Mouse (Mus musculus) myocyte (in vitro differentiated cells): ENCODE measurements around the gene Ltn1. TPM values are rescaled to one million over a fixed set of nuclear protein-coding genes. Genes with fewer than 3 reads are reported as not detected.

Source experiments
- H3K27me3 ChIP-seq: one replicate; pipeline ENCODE4 v1.6.1; 2011; ENCODE audit not compliant: control insufficient read depth, insufficient read depth, insufficient read length
- H3K36me3 ChIP-seq: one replicate; pipeline ENCODE4 v1.6.1; 2011; ENCODE audit not compliant: control insufficient read depth, insufficient read depth
- H3K4me2 ChIP-seq: one replicate; pipeline ENCODE4 v1.6.1; 2011; ENCODE audit warnings: low read depth, control low read depth
- H3K4me3 ChIP-seq: one replicate; pipeline ENCODE4 v1.5.1; 2011; ENCODE audit warnings: mild to moderate bottlenecking, control low read depth, moderate library complexity
- H3K79me2 ChIP-seq: one replicate; pipeline ENCODE4 v1.6.1; 2011; ENCODE audit not compliant: control insufficient read depth, insufficient read depth
- H3ac ChIP-seq: one replicate; pipeline ENCODE4 v1.6.1; 2011; ENCODE audit not compliant: control insufficient read depth, insufficient read length
- CEBPB ChIP-seq: IDR thresholded peaks from 2 replicates; pipeline ENCODE4 v1.6.1; 2011; ENCODE audit warnings: mild to moderate bottlenecking, moderate library complexity; ENCODE audit not compliant: poor library complexity, insufficient read depth, severe bottlenecking
- E2F4 ChIP-seq: IDR thresholded peaks from one replicate; pipeline ENCODE4 v1.6.1; 2011; ENCODE audit warnings: mild to moderate bottlenecking, control low read depth, moderate library complexity; ENCODE audit not compliant: insufficient read depth
- MAX ChIP-seq: IDR thresholded peaks from one replicate; pipeline ENCODE4 v1.6.1; 2011; ENCODE audit warnings: low read depth, mild to moderate bottlenecking, control low read depth
- MYOD1 ChIP-seq, 3 experiments: IDR thresholded peaks; one replicate each; pipeline ENCODE4 v1.6.1; 2011; ENCODE audit warnings: control low read depth in 2 of 3, low read depth in 2 of 3, mild to moderate bottlenecking in 2 of 3, moderate library complexity in 1 of 3; ENCODE audit not compliant: insufficient read length in 2 of 3, control insufficient read depth in 1 of 3
- MYOG ChIP-seq, 3 experiments: IDR thresholded peaks; one replicate each; pipeline ENCODE4 v1.6.1; 2011; ENCODE audit warnings: control low read depth in 2 of 3, low read depth in 2 of 3, mild to moderate bottlenecking in 2 of 3; ENCODE audit not compliant: insufficient read length in 2 of 3, control insufficient read depth in 1 of 3, insufficient read depth in 1 of 3
- POLR2A ChIP-seq: IDR thresholded peaks from one replicate; pipeline ENCODE4 v1.6.1; 2011; ENCODE audit warnings: low read depth, mild to moderate bottlenecking, control low read depth, moderate library complexity; ENCODE audit not compliant: insufficient read length
- POLR2AphosphoS2 ChIP-seq: IDR thresholded peaks from one replicate; pipeline ENCODE4 v1.6.1; 2011; ENCODE audit warnings: low read depth, control low read depth; ENCODE audit not compliant: insufficient read length
- REST ChIP-seq: IDR thresholded peaks from one replicate; pipeline ENCODE4 v1.6.1; 2011; ENCODE audit warnings: mild to moderate bottlenecking, control low read depth, moderate library complexity; ENCODE audit not compliant: insufficient read depth, insufficient read length
- SRF ChIP-seq: IDR thresholded peaks from one replicate; pipeline ENCODE4 v1.6.1; 2011; ENCODE audit warnings: low read depth; ENCODE audit not compliant: control insufficient read depth, insufficient read length
- TCF12 ChIP-seq: IDR thresholded peaks from one replicate; pipeline ENCODE4 v1.6.1; 2011; ENCODE audit warnings: mild to moderate bottlenecking, control low read depth; ENCODE audit not compliant: poor library complexity, insufficient read depth, severe bottlenecking
- TCF3 ChIP-seq: IDR thresholded peaks from one replicate; pipeline ENCODE4 v1.6.1; 2011; ENCODE audit warnings: low read depth, control low read depth; ENCODE audit not compliant: insufficient read length
- USF1 ChIP-seq: IDR thresholded peaks from one replicate; pipeline ENCODE4 v1.6.1; 2011; ENCODE audit warnings: low read depth, mild to moderate bottlenecking, control low read depth, moderate library complexity
- polyA plus RNA-seq: library from polyadenylated mRNA; unstranded; fragments of >200 nt; fragmentation: generic; extraction: Trizol; gene quantifications from one replicate; pipeline ENCODE4 v1.2.1, GENCODE M21; 2012; ENCODE audit warnings: missing spikeins

The Ltn1 gene
- polyA plus RNA-seq, 1 experiment, result 5.8 TPM

DNA sequence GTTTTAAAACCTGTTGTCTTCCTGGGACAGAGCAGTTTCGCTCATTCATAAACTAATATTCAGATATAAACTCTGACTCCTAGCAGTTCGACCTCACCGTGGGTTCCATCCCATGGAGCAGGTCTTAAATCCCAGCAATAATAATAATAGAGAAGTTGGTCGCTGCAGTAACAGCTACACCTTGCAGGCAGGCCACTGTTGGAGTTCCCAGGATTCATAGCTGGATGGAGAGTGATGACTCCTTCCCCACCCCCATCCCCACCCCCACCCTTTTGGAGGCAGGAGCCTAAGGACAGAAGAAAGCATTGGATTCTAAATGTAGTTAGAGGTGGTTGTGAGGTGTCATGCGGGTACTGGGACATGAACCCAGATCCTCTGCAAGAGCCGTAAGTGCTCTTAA, 66.0 kb downstream of the Ltn1 start:
- peaks cover 10% of the 10 kb centered on the region for H3K36me3 ChIP-seq
- no peak overlapping the region for H3ac ChIP-seq
- no peaks in the 10 kb centered on the region for H3K79me2 ChIP-seq
- no peak overlapping the region for H3K4me2 ChIP-seq
- H3K27me3 ChIP-seq, result no peaks in the 10 kb centered on the region
- H3K4me3 ChIP-seq, result no peak overlapping the region
- TF ChIP-seq POLR2A (no peak), MAX (no peak), CEBPB (no peak), TCF3 (no peak), E2F4 (no peak), POLR2AphosphoS2 (no peak), REST (no peak), USF1 (no peak), MYOD1 (IDR thresholded peaks at IDR 0.05; ENCODE audit: control insufficient read depth in 1 of 3, insufficient read length in 2 of 3, low read depth in 2 of 3) (no peak), MYOG (IDR thresholded peaks at IDR 0.05; ENCODE audit: control insufficient read depth in 1 of 3, insufficient read depth in 1 of 3, insufficient read length in 2 of 3, low read depth in 2 of 3) (no peak), SRF (no peak), TCF12 (no peak)

DNA sequence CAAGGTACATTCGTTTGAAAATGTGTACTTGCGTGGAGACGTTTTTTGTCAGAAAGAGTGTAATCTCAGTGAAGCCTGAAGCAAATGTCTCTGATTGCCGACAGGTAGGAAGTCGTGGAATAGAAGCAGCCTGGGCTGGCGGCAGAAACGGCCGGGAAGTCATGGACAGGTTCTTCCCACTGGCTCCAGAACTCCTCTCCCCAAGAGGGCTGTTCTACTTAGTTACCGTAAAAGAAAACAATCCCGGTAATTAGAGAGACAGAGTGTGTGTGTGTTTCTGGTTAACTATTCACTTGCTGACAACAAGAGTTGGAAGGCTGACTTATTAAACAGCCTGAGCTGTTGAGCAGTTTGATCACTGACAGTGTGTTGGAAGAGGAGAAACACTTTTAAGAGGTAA, 66.4 kb downstream of the Ltn1 start:
- no peaks in the 10 kb centered on the region for H3K79me2 ChIP-seq
- H3K4me3 ChIP-seq, result no peak overlapping the region
- no peaks in the 10 kb centered on the region for H3K27me3 ChIP-seq
- TF ChIP-seq REST (no peak), POLR2A (no peak), TCF12 (no peak), USF1 (no peak), E2F4 (no peak), CEBPB (no peak), POLR2AphosphoS2 (no peak), MYOG (IDR thresholded peaks at IDR 0.05; ENCODE audit: control insufficient read depth in 1 of 3, insufficient read depth in 1 of 3, insufficient read length in 2 of 3, low read depth in 2 of 3) (no peak), SRF (no peak), MYOD1 (IDR thresholded peaks at IDR 0.05; ENCODE audit: control insufficient read depth in 1 of 3, insufficient read length in 2 of 3, low read depth in 2 of 3) (no peak), TCF3 (no peak), MAX (no peak)
- H3ac ChIP-seq, result no peak overlapping the region
- H3K4me2 ChIP-seq, result no peak overlapping the region
- H3K36me3 ChIP-seq, result peaks cover 10% of the 10 kb centered on the region

DNA sequence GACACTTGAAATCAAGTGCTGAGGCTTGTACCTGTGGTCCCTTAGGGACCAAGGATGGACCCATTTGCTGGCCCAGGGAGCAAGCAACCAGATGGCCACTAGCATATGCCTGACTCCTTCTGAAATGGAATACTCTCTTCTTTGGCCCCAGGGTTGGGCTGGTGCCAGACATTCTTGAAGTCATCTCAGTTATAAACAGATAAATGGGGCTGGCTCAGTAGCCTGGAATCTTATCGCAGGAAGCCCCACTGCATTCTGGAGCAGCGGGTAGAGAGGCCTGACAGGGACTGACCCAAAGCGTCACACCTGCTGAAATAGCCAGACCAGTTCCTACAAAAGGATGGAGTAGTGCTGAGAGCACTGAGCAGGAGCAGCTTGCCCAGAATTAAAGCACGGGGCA, 68.2 kb downstream of the Ltn1 start:
- no peak overlapping the region for H3K4me2 ChIP-seq
- peaks cover 7% of the 10 kb centered on the region for H3K36me3 ChIP-seq
- no peaks in the 10 kb centered on the region for H3K79me2 ChIP-seq
- TF ChIP-seq MAX (no peak), SRF (no peak), MYOG (IDR thresholded peaks at IDR 0.05; ENCODE audit: control insufficient read depth in 1 of 3, insufficient read depth in 1 of 3, insufficient read length in 2 of 3, low read depth in 2 of 3) (no peak), TCF12 (no peak), CEBPB (no peak), TCF3 (no peak), MYOD1 (IDR thresholded peaks at IDR 0.05; ENCODE audit: control insufficient read depth in 1 of 3, insufficient read length in 2 of 3, low read depth in 2 of 3) (no peak), E2F4 (no peak), POLR2A (no peak), POLR2AphosphoS2 (no peak), USF1 (no peak), REST (no peak)
- H3K27me3 ChIP-seq, result no peaks in the 10 kb centered on the region
- H3K4me3 ChIP-seq, result no peak overlapping the region
- no peak overlapping the region for H3ac ChIP-seq

DNA sequence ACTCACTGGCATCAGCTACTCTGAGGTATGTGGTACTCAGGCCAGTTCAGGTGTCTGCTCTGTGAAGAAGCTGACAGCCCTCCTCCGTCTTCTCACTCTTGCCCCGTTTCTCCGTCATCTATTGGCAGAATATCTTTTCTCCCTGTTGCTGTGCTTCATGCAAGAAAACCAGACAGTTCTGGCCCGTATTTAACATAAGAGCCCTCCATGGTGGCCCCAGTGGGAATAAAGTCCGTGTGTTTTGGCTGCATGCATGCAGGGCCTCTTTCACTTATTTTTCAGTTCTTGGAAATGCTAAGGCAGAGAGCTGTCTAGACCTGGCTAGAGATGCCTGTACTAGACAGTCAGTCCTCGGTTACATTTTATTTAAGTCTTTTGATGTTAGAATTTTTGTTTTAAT, 72.3 kb downstream of the Ltn1 start:
- H3ac ChIP-seq, result no peak overlapping the region
- TF ChIP-seq MAX (no peak), E2F4 (no peak)

DNA sequence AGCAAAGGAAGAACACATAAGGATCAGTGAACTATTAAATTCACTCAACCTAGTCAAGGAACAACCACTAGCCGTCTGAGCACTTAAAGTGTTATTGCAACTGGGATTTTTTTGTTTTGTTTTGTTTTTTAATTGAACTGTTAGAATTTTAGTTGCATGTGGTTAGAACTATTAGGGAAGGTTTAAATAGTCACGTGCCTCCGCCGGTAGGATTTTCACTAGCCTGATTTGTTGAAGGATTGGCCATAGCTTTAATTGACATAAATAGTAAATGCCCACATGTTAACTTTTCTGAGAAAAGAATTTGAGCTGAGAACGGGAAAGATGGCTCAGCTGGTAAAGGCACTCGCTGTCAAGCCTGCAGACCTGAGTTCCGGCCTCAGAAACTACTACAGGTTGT, 77.7 kb downstream of the Ltn1 start:
- H3K27me3 ChIP-seq, result no peaks in the 10 kb centered on the region
- H3ac ChIP-seq, result peak overlapping the region; percentile 34
- peak overlapping the region; percentile 77 for H3K4me2 ChIP-seq
- peak overlapping the region; percentile 23 for H3K4me3 ChIP-seq
- TF ChIP-seq SRF, result no peak
- TF ChIP-seq MYOD1 (IDR thresholded peaks at IDR 0.05; ENCODE audit: control insufficient read depth in 1 of 3, insufficient read length in 2 of 3, low read depth in 2 of 3), result no peak
- no peak for TF ChIP-seq CEBPB
- TF ChIP-seq TCF12, result no peak
- no peak for TF ChIP-seq TCF3
- TF ChIP-seq POLR2AphosphoS2, result no peak
- TF ChIP-seq REST, result no peak
- TF ChIP-seq MAX, result no peak
- no peak for TF ChIP-seq E2F4
- TF ChIP-seq MYOG (IDR thresholded peaks at IDR 0.05; ENCODE audit: control insufficient read depth in 1 of 3, insufficient read depth in 1 of 3, insufficient read length in 2 of 3, low read depth in 2 of 3), result no peak
- no peak for TF ChIP-seq USF1
- TF ChIP-seq POLR2A, result no peak
- H3K79me2 ChIP-seq, result no peaks in the 10 kb centered on the region
- peaks cover 17% of the 10 kb centered on the region for H3K36me3 ChIP-seq

More for the DNA sequence above, 72.3 kb downstream of the Ltn1 start:
- H3K36me3 ChIP-seq, result peaks cover 24% of the 10 kb centered on the region
- H3K79me2 ChIP-seq, result no peaks in the 10 kb centered on the region
- H3K4me3 ChIP-seq, result no peak overlapping the region
- no peaks in the 10 kb centered on the region for H3K27me3 ChIP-seq
- H3K4me2 ChIP-seq, result no peak overlapping the region
